27 mouse cellular contexts compared by ENCODE assay signal in genomic region chr11:112807838-112808506, GRCm38 (mm10). TPM values are rescaled to one million over a fixed set of nuclear protein-coding genes. Genes with fewer than 3 reads are reported as not detected.
DNase-seq lines count a peak whose midpoint lies in the region; ATAC-seq and TF ChIP-seq lines count a peak whose summit lies in the region.
"Had no signal": no experiment of that assay in that cellular context is flagged by ENCODE, and none has a peak within 500 bp of the region (broad histone marks: within the 10 kb centered on the region; RNA-seq: fewer than 3 reads in every experiment).

No protein-coding gene starts in this region.

- H3K4me3 ChIP-seq in hindbrain, embryonic 10.5 days, result no peak overlapping the region
- H3K4me3 ChIP-seq in hindbrain, embryonic 14.5 days (replicated peaks; ENCODE audit: low read length), result no peak overlapping the region
- no peak overlapping the region for H3K4me3 ChIP-seq in liver, embryonic 16.5 days (ENCODE audit: low read depth, low read length)
- H3K4me3 ChIP-seq in liver, embryonic 12.5 days, result no peak overlapping the region
- no peak overlapping the region for H3K4me3 ChIP-seq in embryonic facial prominence, embryonic 11.5 days (ENCODE audit: low read depth, low read length)
- H3K4me3 ChIP-seq in liver, postnatal 0 days (ENCODE audit: low read depth, low read length), result no peak overlapping the region
- H3K4me3 ChIP-seq: embryonic facial prominence, embryonic 13.5 days; erythroblast, embryonic 14.5 days; forebrain, embryonic 13.5 days; limb, embryonic 13.5 days; myocyte; neural tube, embryonic 12.5 days had no signal

- ATAC-seq in hindbrain, embryonic 14.5 days (ENCODE audit: low FRiP score), result no peak
- peak; percentile 80 for ATAC-seq in liver, embryonic 16.5 days (ENCODE audit: low read depth)
- ATAC-seq in liver, embryonic 12.5 days, result no peak
- ATAC-seq in embryonic facial prominence, embryonic 11.5 days (replicated peaks; ENCODE audit: insufficient number of reproducible peaks, low FRiP score, low TSS enrichment, low read depth), result 0 out of 2 replicates have a peak, but pooled peaks have one; percentile 11
- ATAC-seq in liver, postnatal 0 days, result peak; percentile 92
- ATAC-seq: forebrain, embryonic 13.5 days; hindbrain, postnatal 0 days had no signal

- peaks cover 28% of the 10 kb centered on the region for H3K27me3 ChIP-seq in hindbrain, embryonic 10.5 days (ENCODE audit: insufficient read depth, poor library complexity, severe bottlenecking)
- H3K27me3 ChIP-seq in hindbrain, embryonic 14.5 days (ENCODE audit: control insufficient read depth, insufficient read depth, low read length), result no peaks in the 10 kb centered on the region
- no peaks in the 10 kb centered on the region for H3K27me3 ChIP-seq in liver, embryonic 16.5 days (ENCODE audit: control insufficient read depth, insufficient read depth, low read depth, low read length)
- H3K27me3 ChIP-seq in liver, embryonic 12.5 days (replicated peaks), result peaks cover 26% of the 10 kb centered on the region
- peaks cover 3% of the 10 kb centered on the region; the same call in 1 of the 2 replicates for H3K27me3 ChIP-seq in embryonic facial prominence, embryonic 11.5 days (ENCODE audit: control insufficient read depth, insufficient read depth, low read length)
- H3K27me3 ChIP-seq in liver, postnatal 0 days (ENCODE audit: insufficient read depth, low read length), result no peaks in the 10 kb centered on the region
- H3K27me3 ChIP-seq: forebrain, embryonic 13.5 days; neural tube, embryonic 12.5 days had no signal

- peak overlapping the region; percentile 26; the same call in 1 of the 2 replicates for H3K27ac ChIP-seq in hindbrain, embryonic 10.5 days
- no peak overlapping the region for H3K27ac ChIP-seq in hindbrain, embryonic 14.5 days
- H3K27ac ChIP-seq in liver, embryonic 16.5 days (ENCODE audit: low read length), result peak overlapping the region; percentile 68
- H3K27ac ChIP-seq in liver, embryonic 12.5 days, result no peak overlapping the region
- no peak overlapping the region for H3K27ac ChIP-seq in embryonic facial prominence, embryonic 11.5 days (replicated peaks; ENCODE audit: low read depth, low read length)
- peak overlapping the region; percentile 93 for H3K27ac ChIP-seq in liver, postnatal 0 days (ENCODE audit: low read depth)
- H3K27ac ChIP-seq: embryonic facial prominence, embryonic 13.5 days; forebrain, embryonic 13.5 days; hindbrain, postnatal 0 days; limb, embryonic 13.5 days; neural tube, embryonic 12.5 days had no signal

- no peak overlapping the region for H3K4me2 ChIP-seq in hindbrain, embryonic 14.5 days (replicated peaks)
- no peak overlapping the region for H3K4me2 ChIP-seq in liver, embryonic 16.5 days (ENCODE audit: low read depth, low read length)
- no peak overlapping the region for H3K4me2 ChIP-seq in liver, embryonic 12.5 days
- no peak overlapping the region for H3K4me2 ChIP-seq in embryonic facial prominence, embryonic 11.5 days (ENCODE audit: low read depth, low read length)
- no peak overlapping the region for H3K4me2 ChIP-seq in liver, postnatal 0 days (ENCODE audit: low read depth, low read length)
- H3K4me2 ChIP-seq: embryonic facial prominence, embryonic 13.5 days; forebrain, embryonic 13.5 days; limb, embryonic 13.5 days; midbrain, embryonic 11.5 days; neural tube, embryonic 12.5 days had no signal

- H3K9me3 ChIP-seq in hindbrain, embryonic 10.5 days, result no peaks in the 10 kb centered on the region
- H3K9me3 ChIP-seq in hindbrain, embryonic 14.5 days (ENCODE audit: control insufficient read depth, low read length), result no peaks in the 10 kb centered on the region
- no peaks in the 10 kb centered on the region for H3K9me3 ChIP-seq in liver, embryonic 16.5 days (replicated peaks; ENCODE audit: control insufficient read depth, low read length)
- H3K9me3 ChIP-seq in liver, embryonic 12.5 days (replicated peaks), result no peaks in the 10 kb centered on the region
- no peaks in the 10 kb centered on the region for H3K9me3 ChIP-seq in embryonic facial prominence, embryonic 11.5 days (replicated peaks; ENCODE audit: control insufficient read depth, low read length)
- no peaks in the 10 kb centered on the region for H3K9me3 ChIP-seq in liver, postnatal 0 days (ENCODE audit: low read length)
- H3K9me3 ChIP-seq: embryonic facial prominence, embryonic 13.5 days; forebrain, embryonic 13.5 days; limb, embryonic 13.5 days; neural tube, embryonic 12.5 days had no signal

- no peak for TF ChIP-seq CTCF in liver, postnatal 0 days (IDR thresholded peaks at IDR 0.05; ENCODE audit: low read depth)

- no peak for DNase-seq in hindbrain, embryonic 10.5 days (ENCODE audit: low spot score)
- no peak for DNase-seq in hindbrain, embryonic 14.5 days (ENCODE audit: low spot score)
- peak; percentile 63 for DNase-seq in embryonic facial prominence, embryonic 11.5 days (ENCODE audit: low spot score)
- DNase-seq in liver, postnatal 0 days, result peak; percentile 34
- no peak for DNase-seq in spleen, postnatal 14 days (ENCODE audit: low spot score in 2 of 2)
- DNase-seq: adrenal gland, adult 8-10 months; cerebellum, adult 8-10 months; cerebellum, postnatal 25 days; gastrocnemius, postnatal 14 days; heart, postnatal 14 days; kidney, adult 11 months; kidney, postnatal 14 days; layer of hippocampus, adult 9-11 months; lung, adult 18-20 months; lung, postnatal 10 days; thymus, postnatal 4 days had no signal

- H3K9ac ChIP-seq in hindbrain, embryonic 14.5 days, result no peak overlapping the region
- H3K9ac ChIP-seq in liver, embryonic 16.5 days (ENCODE audit: low read depth, low read length), result no peak overlapping the region
- H3K9ac ChIP-seq in liver, embryonic 12.5 days, result no peak overlapping the region
- no peak overlapping the region for H3K9ac ChIP-seq in embryonic facial prominence, embryonic 11.5 days (replicated peaks; ENCODE audit: low read length)
- no peak overlapping the region; the same call in 1 of the 2 replicates for H3K9ac ChIP-seq in liver, postnatal 0 days (replicated peaks)
- H3K9ac ChIP-seq: embryonic facial prominence, embryonic 13.5 days; forebrain, embryonic 13.5 days; limb, embryonic 13.5 days; neural tube, embryonic 12.5 days had no signal

- H3K4me1 ChIP-seq in hindbrain, embryonic 10.5 days (replicated peaks), result peaks cover 60% of the 10 kb centered on the region
- H3K4me1 ChIP-seq in hindbrain, embryonic 14.5 days (replicated peaks; ENCODE audit: control insufficient read depth, insufficient read depth, low read length), result peaks cover 20% of the 10 kb centered on the region
- H3K4me1 ChIP-seq in liver, embryonic 16.5 days (ENCODE audit: control insufficient read depth, low read depth, low read length), result no peaks in the 10 kb centered on the region; the same call in none of the 2 replicates
- no peaks in the 10 kb centered on the region for H3K4me1 ChIP-seq in liver, embryonic 12.5 days
- peaks cover 4% of the 10 kb centered on the region; the same call in 1 of the 2 replicates for H3K4me1 ChIP-seq in embryonic facial prominence, embryonic 11.5 days (ENCODE audit: control insufficient read depth, insufficient read depth, low read length)
- H3K4me1 ChIP-seq in liver, postnatal 0 days (ENCODE audit: insufficient read depth), result peaks cover 5% of the 10 kb centered on the region; the same call in 1 of the 2 replicates

- no peak for TF ChIP-seq EP300 in liver, postnatal 0 days (IDR thresholded peaks at IDR 0.05; ENCODE audit: low read depth)

- H3K36me3 ChIP-seq in hindbrain, embryonic 10.5 days, result no peaks in the 10 kb centered on the region
- no peaks in the 10 kb centered on the region for H3K36me3 ChIP-seq in hindbrain, embryonic 14.5 days (replicated peaks; ENCODE audit: control insufficient read depth, insufficient read depth)
- no peaks in the 10 kb centered on the region for H3K36me3 ChIP-seq in liver, embryonic 16.5 days (ENCODE audit: control insufficient read depth, insufficient read depth)
- no peaks in the 10 kb centered on the region for H3K36me3 ChIP-seq in liver, embryonic 12.5 days
- H3K36me3 ChIP-seq in embryonic facial prominence, embryonic 11.5 days (replicated peaks; ENCODE audit: control insufficient read depth, insufficient read depth, low read depth, low read length), result no peaks in the 10 kb centered on the region
- H3K36me3 ChIP-seq in liver, postnatal 0 days (replicated peaks; ENCODE audit: insufficient read depth, low read length), result no peaks in the 10 kb centered on the region
- H3K36me3 ChIP-seq: embryonic facial prominence, embryonic 13.5 days; G1E; limb, embryonic 13.5 days; neural tube, embryonic 12.5 days had no signal

- 74% methylated on average over 8 of the region's 8 CpGs for WGBS in hindbrain, embryonic 10.5 days
- 76% methylated on average over 8 of the region's 8 CpGs for WGBS in hindbrain, embryonic 14.5 days
- 41% methylated on average over 8 of the region's 8 CpGs for WGBS in liver, embryonic 16.5 days (ENCODE audit: insufficient replicate concordance)
- 53% methylated on average over 8 of the region's 8 CpGs for WGBS in liver, embryonic 12.5 days (ENCODE audit: insufficient replicate concordance)
- 44% methylated on average over 8 of the region's 8 CpGs for WGBS in embryonic facial prominence, embryonic 11.5 days
- WGBS in liver, postnatal 0 days (ENCODE audit: insufficient replicate concordance), result 47% methylated on average over 8 of the region's 8 CpGs

RNA-seq across cellular contexts. Expression of gene Sox9, which starts 25.9 kb away (rescaled TPM):
- polyA plus RNA-seq in hindbrain, embryonic 10.5 days (2016; fragmentation: Nextera tagmentation; extraction: Ambion mirVana), result 91.5 and 138 TPM in 2 replicates
- polyA plus RNA-seq in hindbrain, embryonic 14.5 days (2014; fragmentation: Nextera tagmentation; extraction: Ambion mirVana), result 44.2 and 49.0 TPM in 2 replicates
- polyA plus RNA-seq in liver, embryonic 16.5 days (2015; fragmentation: Nextera tagmentation; extraction: Ambion mirVana), result 1.1 and 1.4 TPM in 2 replicates
- 2.4 and 2.7 TPM in 2 replicates for polyA plus RNA-seq in liver, embryonic 12.5 days (2016; fragmentation: Nextera tagmentation; extraction: Ambion mirVana)
- 91.9 and 93.0 TPM in 2 replicates for polyA plus RNA-seq in embryonic facial prominence, embryonic 11.5 days (2014; fragmentation: Nextera tagmentation; extraction: Ambion mirVana)
- polyA plus RNA-seq in liver, postnatal 0 days (2015; fragmentation: Nextera tagmentation; extraction: Ambion mirVana), result 2.5 TPM in 2 replicates
- polyA plus RNA-seq: erythroblast, embryonic 14.5 days; G1E had no signal

Comparison
In these comparisons a context has a peak if more than half of its experiments do, and no peak if none do; other contexts are left out.
1. H3K27ac ChIP-seq: peak in hindbrain, embryonic 10.5 days (single experiment), liver, embryonic 16.5 days (single experiment) and liver, postnatal 0 days (single experiment); none in hindbrain, embryonic 14.5 days (single experiment), liver, embryonic 12.5 days (single experiment) and embryonic facial prominence, embryonic 11.5 days (single experiment).
2. ATAC-seq: peak in liver, embryonic 16.5 days (single experiment), embryonic facial prominence, embryonic 11.5 days (single experiment) and liver, postnatal 0 days (single experiment); none in hindbrain, embryonic 14.5 days (single experiment) and liver, embryonic 12.5 days (single experiment).
3. DNase-seq: peak in embryonic facial prominence, embryonic 11.5 days (single experiment) and liver, postnatal 0 days (single experiment); none in hindbrain, embryonic 10.5 days (single experiment), hindbrain, embryonic 14.5 days (single experiment) and spleen, postnatal 14 days (0 of 2).
4. RNA of gene Sox9, which starts 25.9 kb away (polyA plus RNA-seq): 91.5 to 138 TPM in hindbrain, embryonic 10.5 days, 91.9 to 93.0 TPM in embryonic facial prominence, embryonic 11.5 days and 44.2 to 49.0 TPM in hindbrain, embryonic 14.5 days; 2.5 TPM in liver, postnatal 0 days, 2.4 to 2.7 TPM in liver, embryonic 12.5 days and 1.1 to 1.4 TPM in liver, embryonic 16.5 days; every median in the first group is over 10 times any median in the second.